Mouse (Mus musculus): ENCODE data around the gene Flt1. TPM values are rescaled to one million over a fixed set of nuclear protein-coding genes. Genes with fewer than 3 reads are reported as not detected.
A peak's percentile ranks its signal among the peaks of the same experiment; 100 is the strongest.

Gene Flt1
- polyA plus RNA-seq, 1 experiment from 2014 or later, result 22.3 TPM

- no peak for ATAC-seq (replicated peaks; ENCODE audit: insufficient number of reproducible peaks, insufficient read depth, low FRiP score, low read depth)
- peak overlapping the region; percentile 62 for H3K4me3 ChIP-seq
- no peaks in the 10 kb centered on the region for H3K9me3 ChIP-seq (replicated peaks)
- H3K4me1 ChIP-seq (replicated peaks), result peaks cover 25% of the 10 kb centered on the region
- under 1% methylated on average over 14 of the region's 14 CpGs for WGBS
- H3K9ac ChIP-seq, result no peak overlapping the region
- H3K36me3 ChIP-seq, result no peaks in the 10 kb centered on the region
- no peak overlapping the region for H3K27ac ChIP-seq
- H3K27me3 ChIP-seq, result peaks cover 77% of the 10 kb centered on the region
- H3K4me2 ChIP-seq, result peak overlapping the region; percentile 90
These were observed 1.4 kb downstream of the Flt1 start for GRCm38 (mm10) chr5:147724391-147724790.

GRCm38 (mm10) chr5:147723811-147724210, 2.0 kb downstream of the Flt1 start:
- Histone ChIP-seq H3K9ac (0 out of 2 replicates have a peak overlapping the region, but pooled peaks have one; percentile 27), H3K27me3 (peaks cover 72% of the 10 kb centered on the region), H3K36me3 (no peaks in the 10 kb centered on the region), H3K4me2 (peak overlapping the region; percentile 90), H3K4me1 (replicated peaks) (peaks cover 25% of the 10 kb centered on the region), H3K9me3 (replicated peaks) (no peaks in the 10 kb centered on the region), H3K4me3 (peak overlapping the region; percentile 62), H3K27ac (no peak overlapping the region)
- ATAC-seq (replicated peaks; ENCODE audit: insufficient number of reproducible peaks, insufficient read depth, low FRiP score, low read depth), result no peak
- 12% methylated on average over 17 of the region's 17 CpGs for WGBS

GRCm38 (mm10) chr5:147721438-147721837, 4.4 kb downstream of the Flt1 start:
- WGBS, result 29% methylated on average over 8 of the region's 8 CpGs
- H3K9ac ChIP-seq, result no peak overlapping the region
- H3K27me3 ChIP-seq, result peaks cover 52% of the 10 kb centered on the region
- no peaks in the 10 kb centered on the region for H3K36me3 ChIP-seq
- 0 out of 2 replicates have a peak overlapping the region, but pooled peaks have one; percentile 2 for H3K27ac ChIP-seq
- 0 out of 2 replicates have a peak overlapping the region, but pooled peaks have one; percentile 23 for H3K4me3 ChIP-seq
- ATAC-seq (replicated peaks; ENCODE audit: insufficient number of reproducible peaks, insufficient read depth, low FRiP score, low read depth), result 0 out of 2 replicates have a peak, but pooled peaks have one; percentile 24
- H3K9me3 ChIP-seq (replicated peaks), result no peaks in the 10 kb centered on the region
- peaks cover 27% of the 10 kb centered on the region for H3K4me1 ChIP-seq (replicated peaks)
- H3K4me2 ChIP-seq, result peak overlapping the region; percentile 33

GRCm38 (mm10) chr5:147718335-147718734, 7.5 kb downstream of the Flt1 start:
- H3K4me1 ChIP-seq (replicated peaks), result peaks cover 15% of the 10 kb centered on the region
- H3K27me3 ChIP-seq, result peaks cover 28% of the 10 kb centered on the region
- no peak overlapping the region for H3K27ac ChIP-seq
- H3K4me2 ChIP-seq, result no peak overlapping the region
- WGBS, result 82% methylated on average over 7 of the region's 7 CpGs
- no peaks in the 10 kb centered on the region for H3K36me3 ChIP-seq
- H3K9ac ChIP-seq, result no peak overlapping the region
- ATAC-seq (replicated peaks; ENCODE audit: insufficient number of reproducible peaks, insufficient read depth, low FRiP score, low read depth), result no peak
- no peaks in the 10 kb centered on the region for H3K9me3 ChIP-seq (replicated peaks)
- no peak overlapping the region for H3K4me3 ChIP-seq

GRCm38 (mm10) chr5:147716697-147717217, 9.1 kb downstream of the Flt1 start:
- ATAC-seq (replicated peaks; ENCODE audit: insufficient number of reproducible peaks, insufficient read depth, low FRiP score, low read depth), result no peak
- no peaks in the 10 kb centered on the region for H3K9me3 ChIP-seq (replicated peaks)
- H3K4me2 ChIP-seq, result no peak overlapping the region
- WGBS, result 51% methylated on average over 15 of the region's 15 CpGs
- peaks cover 17% of the 10 kb centered on the region for H3K27me3 ChIP-seq
- no peak overlapping the region for H3K27ac ChIP-seq
- no peak overlapping the region for H3K9ac ChIP-seq
- no peaks in the 10 kb centered on the region for H3K36me3 ChIP-seq
- no peak overlapping the region for H3K4me3 ChIP-seq
- H3K4me1 ChIP-seq (replicated peaks), result peaks cover 15% of the 10 kb centered on the region

GRCm38 (mm10) chr5:147716276-147716675, 9.5 kb downstream of the Flt1 start:
- 70% methylated on average over 9 of the region's 9 CpGs for WGBS
- peaks cover 15% of the 10 kb centered on the region for H3K4me1 ChIP-seq (replicated peaks)
- no peak for ATAC-seq (replicated peaks; ENCODE audit: insufficient number of reproducible peaks, insufficient read depth, low FRiP score, low read depth)
- peaks cover 12% of the 10 kb centered on the region for H3K27me3 ChIP-seq
- H3K9me3 ChIP-seq (replicated peaks), result no peaks in the 10 kb centered on the region
- H3K36me3 ChIP-seq, result no peaks in the 10 kb centered on the region
- H3K4me3 ChIP-seq, result no peak overlapping the region
- no peak overlapping the region for H3K4me2 ChIP-seq
- H3K9ac ChIP-seq, result no peak overlapping the region
- H3K27ac ChIP-seq, result no peak overlapping the region

GRCm38 (mm10) chr5:147715391-147715790, 10.4 kb downstream of the Flt1 start:
- WGBS, result 60% methylated on average over 13 of the region's 13 CpGs
- 0 out of 2 replicates have a peak overlapping the region, but pooled peaks have one; percentile 8 for H3K4me2 ChIP-seq
- H3K9me3 ChIP-seq (replicated peaks), result no peaks in the 10 kb centered on the region
- H3K27ac ChIP-seq, result no peak overlapping the region
- H3K36me3 ChIP-seq, result no peaks in the 10 kb centered on the region
- H3K4me1 ChIP-seq (replicated peaks), result peaks cover 15% of the 10 kb centered on the region
- H3K27me3 ChIP-seq, result peaks cover 6% of the 10 kb centered on the region; the same call in 1 of the 2 replicates
- 0 out of 2 replicates have a peak, but pooled peaks have one; percentile 43 for ATAC-seq (replicated peaks; ENCODE audit: insufficient number of reproducible peaks, insufficient read depth, low FRiP score, low read depth)
- no peak overlapping the region for H3K4me3 ChIP-seq
- H3K9ac ChIP-seq, result no peak overlapping the region

GRCm38 (mm10) chr5:147708500-147708899, 17.3 kb downstream of the Flt1 start:
- 62% methylated on average over 4 of the region's 4 CpGs for WGBS
- ATAC-seq (replicated peaks; ENCODE audit: insufficient number of reproducible peaks, insufficient read depth, low FRiP score, low read depth), result no peak
- no peak overlapping the region for H3K4me2 ChIP-seq
- H3K4me1 ChIP-seq (replicated peaks), result no peaks in the 10 kb centered on the region
- H3K27ac ChIP-seq, result no peak overlapping the region
- H3K4me3 ChIP-seq, result no peak overlapping the region
- no peaks in the 10 kb centered on the region for H3K27me3 ChIP-seq
- no peaks in the 10 kb centered on the region; the same call in 1 of the 2 replicates for H3K9me3 ChIP-seq (replicated peaks)
- no peaks in the 10 kb centered on the region for H3K36me3 ChIP-seq
- H3K9ac ChIP-seq, result no peak overlapping the region

GRCm38 (mm10) chr5:147707479-147707878, 18.3 kb downstream of the Flt1 start:
- no peak for ATAC-seq (replicated peaks; ENCODE audit: insufficient number of reproducible peaks, insufficient read depth, low FRiP score, low read depth)
- H3K27me3 ChIP-seq, result no peaks in the 10 kb centered on the region
- H3K4me2 ChIP-seq, result no peak overlapping the region
- no peaks in the 10 kb centered on the region for H3K4me1 ChIP-seq (replicated peaks)
- no peak overlapping the region for H3K27ac ChIP-seq
- no peaks in the 10 kb centered on the region; the same call in 1 of the 2 replicates for H3K9me3 ChIP-seq (replicated peaks)
- no peak overlapping the region for H3K4me3 ChIP-seq
- no peak overlapping the region for H3K9ac ChIP-seq
- 35% methylated on average over 4 of the region's 4 CpGs for WGBS
- H3K36me3 ChIP-seq, result no peaks in the 10 kb centered on the region

GRCm38 (mm10) chr5:147704890-147705289, 20.9 kb downstream of the Flt1 start:
- H3K9me3 ChIP-seq (replicated peaks), result no peaks in the 10 kb centered on the region; the same call in 1 of the 2 replicates
- no peaks in the 10 kb centered on the region for H3K27me3 ChIP-seq
- ATAC-seq (replicated peaks; ENCODE audit: insufficient number of reproducible peaks, insufficient read depth, low FRiP score, low read depth), result no peak
- H3K27ac ChIP-seq, result no peak overlapping the region
- H3K36me3 ChIP-seq, result no peaks in the 10 kb centered on the region
- no peak overlapping the region for H3K4me2 ChIP-seq
- no peaks in the 10 kb centered on the region for H3K4me1 ChIP-seq (replicated peaks)
- H3K9ac ChIP-seq, result no peak overlapping the region
- no peak overlapping the region for H3K4me3 ChIP-seq
- 65% methylated on average over 4 of the region's 4 CpGs for WGBS

- H3K27me3 ChIP-seq, result no peaks in the 10 kb centered on the region
- no peak overlapping the region for H3K4me3 ChIP-seq
- 72% methylated on average over 5 of the region's 5 CpGs for WGBS
- no peaks in the 10 kb centered on the region for H3K9me3 ChIP-seq (replicated peaks)
- no peak overlapping the region for H3K27ac ChIP-seq
- no peak for ATAC-seq (replicated peaks; ENCODE audit: insufficient number of reproducible peaks, insufficient read depth, low FRiP score, low read depth)
- 0 out of 2 replicates have a peak, but pooled peaks cover 3% of the 10 kb centered on the region for H3K4me1 ChIP-seq (replicated peaks)
- H3K9ac ChIP-seq, result no peak overlapping the region
- H3K4me2 ChIP-seq, result no peak overlapping the region
- no peaks in the 10 kb centered on the region for H3K36me3 ChIP-seq
These were observed 23.4 kb downstream of the Flt1 start for GRCm38 (mm10) chr5:147702423-147702822.

- WGBS, result 93% methylated on average over 3 of the region's 3 CpGs
- Histone ChIP-seq H3K4me3 (no peak overlapping the region), H3K9me3 (replicated peaks) (no peaks in the 10 kb centered on the region), H3K9ac (no peak overlapping the region), H3K27me3 (no peaks in the 10 kb centered on the region), H3K36me3 (no peaks in the 10 kb centered on the region), H3K4me1 (replicated peaks) (0 out of 2 replicates have a peak, but pooled peaks cover 3% of the 10 kb centered on the region), H3K4me2 (no peak overlapping the region), H3K27ac (no peak overlapping the region)
- ATAC-seq (replicated peaks; ENCODE audit: insufficient number of reproducible peaks, insufficient read depth, low FRiP score, low read depth), result no peak
These were observed 24.8 kb downstream of the Flt1 start for GRCm38 (mm10) chr5:147701024-147701423.
